Mouse (Mus musculus): Measurements from ENCODE around the gene Bscl2. TPM values are rescaled to one million over a fixed set of nuclear protein-coding genes. Genes with fewer than 3 reads are reported as not detected.

Bscl2 gene
- total RNA-seq, 2 experiments from 2014 or later, result 16.8 to 19.5 TPM

Small RNAs within 50 kb of the gene (microRNA-seq; reads per million reads assigned to microRNA genes)
- 0 to 0.25 reads per million in 2 experiments for gene Mir5136

Other genes with a start within 250 kb of the Bscl2 start
- under 1 TPM in 1 of 2 experiments, not detected in 1; 0.07 TPM for gene Slc22a8, start 246.2 kb upstream of the Bscl2 start, total RNA-seq (2021)
- not detected for gene Slc22a6, start 219.4 kb upstream of the Bscl2 start, total RNA-seq (2021)
- under 1 TPM; 0.11 to 0.16 TPM for gene Chrm1, start 173.7 kb upstream of the Bscl2 start, total RNA-seq (2021)
- gene Slc3a2, start 114.1 kb upstream of the Bscl2 start, total RNA-seq (2021), result 10 to 100 TPM; 29.4 to 36.7 TPM
- gene Wdr74, start 101.6 kb upstream of the Bscl2 start, total RNA-seq (2021), result 10 to 100 TPM; 26.5 to 27.4 TPM
- under 1 TPM in 1 of 2 experiments, not detected in 1; 0.65 TPM for gene 1700092M07Rik, start 96.7 kb upstream of the Bscl2 start, total RNA-seq (2021)
- gene Stx5a, start 96.1 kb upstream of the Bscl2 start, total RNA-seq (2021), result 10 to 100 TPM; 35.6 to 46.3 TPM
- 10 to 100 TPM; 40.8 to 61.8 TPM for gene Nxf1, start 80.4 kb upstream of the Bscl2 start, total RNA-seq (2021)
- gene Tmem223, start 66.5 kb upstream of the Bscl2 start, total RNA-seq (2021), result 10 to 100 TPM; 81.9 to 82.5 TPM
- 10 to 100 TPM; 13.6 to 14.1 TPM for gene Tmem179b, start 63.0 kb upstream of the Bscl2 start, total RNA-seq (2021)
- gene Taf6l, start 51.0 kb upstream of the Bscl2 start, total RNA-seq (2021), result 10 to 100 TPM in 1 of 2 experiments, 1 to 10 TPM in 1; 8.5 to 12.0 TPM
- gene Polr2g, start 38.9 kb upstream of the Bscl2 start, total RNA-seq (2021), result 10 to 100 TPM; 40.9 to 45.1 TPM
- gene Zbtb3, start 34.9 kb upstream of the Bscl2 start, total RNA-seq (2021), result 1 to 10 TPM; 1.0 to 1.4 TPM
- gene Ttc9c, start 18.1 kb upstream of the Bscl2 start, total RNA-seq (2021), result 10 to 100 TPM; 11.8 to 15.7 TPM
- gene Hnrnpul2, start 17.5 kb upstream of the Bscl2 start, total RNA-seq (2021), result 10 to 100 TPM; 42.2 to 47.8 TPM
- gene AC129217.1, start 7.7 kb upstream of the Bscl2 start, total RNA-seq (2021), result not detected
- under 1 TPM; 0.66 to 0.77 TPM for gene Gng3, start 1.7 kb downstream of the Bscl2 start, total RNA-seq (2021)
- 10 to 100 TPM; 11.5 to 14.0 TPM for gene Lrrn4cl, start 13.3 kb downstream of the Bscl2 start, total RNA-seq (2021)
- 100 to 1,000 TPM; 169 to 172 TPM for gene Ubxn1, start 34.0 kb downstream of the Bscl2 start, total RNA-seq (2021)
- 10 to 100 TPM; 55.2 to 58.1 TPM for gene Uqcc3, start 43.5 kb downstream of the Bscl2 start, total RNA-seq (2021)
- gene Lbhd1, start 46.3 kb downstream of the Bscl2 start, total RNA-seq (2021), result 10 to 100 TPM in 1 of 2 experiments, 1 to 10 TPM in 1; 7.2 to 11.8 TPM
- not detected for gene Gm49403, start 46.5 kb downstream of the Bscl2 start, total RNA-seq (2021)
- 10 to 100 TPM; 25.6 to 29.6 TPM for gene 1810009A15Rik, start 51.4 kb downstream of the Bscl2 start, total RNA-seq (2021)
- gene Gm49416, start 51.5 kb downstream of the Bscl2 start, total RNA-seq (2021), result 1 to 10 TPM in 1 of 2 experiments, not detected in 1; 3.3 TPM
- gene Ints5, start 55.5 kb downstream of the Bscl2 start, total RNA-seq (2021), result 10 to 100 TPM; 10.7 to 14.6 TPM
- 10 to 100 TPM; 42.1 to 58.8 TPM for gene Ganab, start 60.6 kb downstream of the Bscl2 start, total RNA-seq (2021)
- gene B3gat3, start 82.9 kb downstream of the Bscl2 start, total RNA-seq (2021), result 10 to 100 TPM; 23.4 to 27.6 TPM
- 1 to 10 TPM; 4.2 to 5.6 TPM for gene Rom1, start 91.9 kb downstream of the Bscl2 start, total RNA-seq (2021)
- gene Eml3, start 92.1 kb downstream of the Bscl2 start, total RNA-seq (2021), result 10 to 100 TPM; 11.7 to 15.9 TPM
- 10 to 100 TPM; 37.7 to 49.7 TPM for gene Mta2, start 104.4 kb downstream of the Bscl2 start, total RNA-seq (2021)
- 10 to 100 TPM in 1 of 2 experiments, 1 to 10 TPM in 1; 9.1 to 11.2 TPM for gene Tut1, start 116.4 kb downstream of the Bscl2 start, total RNA-seq (2021)
- 100 to 1,000 TPM; 640 to 671 TPM for gene Eef1g, start 129.6 kb downstream of the Bscl2 start, total RNA-seq (2021)
- 100 to 1,000 TPM; 235 to 267 TPM for gene Ahnak, start 151.8 kb downstream of the Bscl2 start, total RNA-seq (2021)

All from gastrocnemius, postnatal 10 days (tissue).